Mouse (Mus musculus): Measurements from ENCODE around the gene Olfr1358.

DNA sequence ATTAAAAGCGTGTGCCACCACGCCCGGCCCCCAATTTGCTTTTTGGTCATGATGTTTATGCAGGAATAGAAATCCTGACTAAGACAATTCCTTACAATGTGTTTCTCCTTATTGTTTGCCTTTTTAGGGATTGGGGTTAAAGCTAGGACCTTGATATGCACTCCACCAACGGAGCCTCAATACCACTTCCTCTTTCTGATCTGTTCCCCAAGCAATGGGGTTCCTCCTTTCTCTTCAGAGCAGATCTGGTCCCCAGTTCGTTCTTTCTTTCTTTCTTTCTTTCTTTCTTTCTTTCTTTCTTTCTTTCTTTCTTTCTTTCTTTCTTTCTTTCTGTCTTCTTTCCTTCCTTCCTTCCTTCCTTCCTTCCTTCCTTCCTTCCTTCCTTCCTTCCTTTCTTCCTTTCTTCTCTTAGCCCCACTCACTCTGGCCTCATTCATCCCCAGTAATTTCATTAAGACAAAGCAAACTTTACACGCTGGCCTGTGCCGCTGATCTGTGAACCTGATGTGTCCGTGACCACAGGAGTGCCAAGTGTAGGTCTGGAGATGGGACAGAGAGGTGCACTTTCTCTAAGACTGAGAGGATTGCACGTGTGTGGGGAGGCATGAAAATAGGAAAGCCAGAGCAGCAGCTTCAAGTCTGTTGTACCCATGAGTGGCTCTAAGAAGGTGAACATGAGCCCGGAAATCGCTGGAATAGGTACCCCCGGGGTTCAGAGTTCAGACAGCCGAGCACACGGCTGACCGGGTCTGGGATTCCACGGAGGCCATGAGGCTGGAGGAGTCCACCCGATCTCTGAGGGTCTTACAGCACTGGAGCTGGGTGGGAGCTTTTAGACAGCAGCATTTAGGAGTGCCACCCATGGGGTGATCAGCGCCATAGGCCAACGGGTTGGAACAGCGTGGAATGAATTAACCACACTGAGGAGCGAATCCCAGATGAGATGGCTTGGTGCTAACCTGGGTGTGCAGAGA is 36.0 kb upstream of the Olfr1358 start:
- TF ChIP-seq CTCF (IDR thresholded peaks at IDR 0.05; ENCODE audit: extremely low read depth, insufficient read length, insufficient replicate concordance, low read depth, low read length) = no peak
- TF ChIP-seq POLR2A (IDR thresholded peaks at IDR 0.05; ENCODE audit: low read depth, low read length) = no peak
